Mouse (Mus musculus) lung, embryonic 14.5 days (tissue): ENCODE measurements at regions not wholly inside any gene's neighbourhood (a gene's known extent, or its start where the extent isn't known, plus 50 kb on each side); places are given as distances from the start of the nearest gene placed in this dataset.

ENCODE experiments used
- ATAC-seq: fragments of 200-750 bp; cut with Nextera tagmentation; 2 replicates; pipeline ENCODE4 v1.8.0; 2017; ENCODE audit warnings: mild to moderate bottlenecking, moderate TSS enrichment, moderate library complexity; ENCODE audit not compliant: insufficient read depth
- DNase-seq: peaks from one replicate; pipeline ENCODE4 v3.0.0-alpha.2; 2015
- H3K27ac ChIP-seq: fragments of 300-500 bp; sonication (generic); 2 replicates; pipeline ENCODE4 v1.5.1; 2014; ENCODE audit warnings: low read depth, mild to moderate bottlenecking, moderate library complexity
- H3K27me3 ChIP-seq: fragments of 300-500 bp; sonication (generic); 2 replicates; pipeline ENCODE4 v1.6.1; 2014; ENCODE audit warnings: low read length, control low read depth; ENCODE audit not compliant: insufficient read depth
- H3K36me3 ChIP-seq: fragments of 300-500 bp; sonication (generic); 2 replicates; pipeline ENCODE4 v1.6.1; 2014; ENCODE audit warnings: control low read depth; ENCODE audit not compliant: insufficient read depth
- H3K4me1 ChIP-seq: fragments of 300-500 bp; sonication (generic); 2 replicates; pipeline ENCODE4 v1.6.1; 2014; ENCODE audit warnings: antibody characterized with exemption, control low read depth; ENCODE audit not compliant: insufficient read depth
- H3K4me2 ChIP-seq: fragments of 300-500 bp; sonication (generic); 2 replicates; pipeline ENCODE4 v1.6.1; 2014; ENCODE audit warnings: mild to moderate bottlenecking
- H3K4me3 ChIP-seq: fragments of 300-500 bp; sonication (generic); 2 replicates; pipeline ENCODE4 v1.5.1; 2014; ENCODE audit warnings: low read depth, low read length
- H3K9ac ChIP-seq: fragments of 300-500 bp; sonication (generic); 2 replicates; pipeline ENCODE4 v1.6.1; 2014
- H3K9me3 ChIP-seq: fragments of 300-500 bp; sonication (generic); 2 replicates; pipeline ENCODE4 v1.6.1; 2016; ENCODE audit warnings: low read depth, low read length, control low read depth
- CTCF ChIP-seq: IDR thresholded peaks from 2 replicates; pipeline ENCODE4 v1.5.1; 2016; ENCODE audit warnings: antibody characterized with exemption, low read depth
- WGBS: fragments of 180-500 bp; shearing (Covaris S2); extraction: QIAGEN DNeasy Blood & Tissue Kit; methylation state at CpG from one replicate; pipeline ENCODE4 v1.1.7; 2014; 5-methylcytosine and 5-hydroxymethylcytosine counted together

DNA sequence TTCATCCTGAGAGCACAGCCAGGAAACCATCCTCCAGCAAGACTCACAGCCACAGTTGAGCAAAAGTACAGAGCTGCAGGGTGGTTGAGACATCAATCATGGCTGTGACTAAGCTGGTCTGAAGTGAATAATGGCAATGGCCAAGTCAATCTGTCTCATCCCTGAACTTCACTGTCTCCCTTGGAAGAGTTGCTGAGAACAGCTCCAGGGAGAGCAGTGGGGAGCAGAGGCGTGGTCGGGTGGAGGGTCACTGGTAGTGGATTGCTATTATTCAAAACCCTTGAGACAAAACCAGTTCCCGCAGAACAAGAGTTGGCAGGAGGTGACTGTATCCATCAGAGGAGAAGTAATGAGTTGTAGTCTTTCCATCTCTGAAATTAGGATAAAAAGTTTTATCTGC is 185.7 kb upstream of the Tmem72 start:
- 63% methylated on average over 3 of the region's 3 CpGs for WGBS
- H3K27ac ChIP-seq: no peak overlapping the region
- no peaks in the 10 kb centered on the region for H3K9me3 ChIP-seq
- H3K4me1 ChIP-seq: no peaks in the 10 kb centered on the region
- H3K36me3 ChIP-seq: no peaks in the 10 kb centered on the region
- ATAC-seq (no peak), DNase-seq (no peak)
- no peak overlapping the region for H3K4me3 ChIP-seq
- no peak for TF ChIP-seq CTCF
- no peak overlapping the region for H3K9ac ChIP-seq
- H3K27me3 ChIP-seq: no peaks in the 10 kb centered on the region
- H3K4me2 ChIP-seq: no peak overlapping the region

DNA sequence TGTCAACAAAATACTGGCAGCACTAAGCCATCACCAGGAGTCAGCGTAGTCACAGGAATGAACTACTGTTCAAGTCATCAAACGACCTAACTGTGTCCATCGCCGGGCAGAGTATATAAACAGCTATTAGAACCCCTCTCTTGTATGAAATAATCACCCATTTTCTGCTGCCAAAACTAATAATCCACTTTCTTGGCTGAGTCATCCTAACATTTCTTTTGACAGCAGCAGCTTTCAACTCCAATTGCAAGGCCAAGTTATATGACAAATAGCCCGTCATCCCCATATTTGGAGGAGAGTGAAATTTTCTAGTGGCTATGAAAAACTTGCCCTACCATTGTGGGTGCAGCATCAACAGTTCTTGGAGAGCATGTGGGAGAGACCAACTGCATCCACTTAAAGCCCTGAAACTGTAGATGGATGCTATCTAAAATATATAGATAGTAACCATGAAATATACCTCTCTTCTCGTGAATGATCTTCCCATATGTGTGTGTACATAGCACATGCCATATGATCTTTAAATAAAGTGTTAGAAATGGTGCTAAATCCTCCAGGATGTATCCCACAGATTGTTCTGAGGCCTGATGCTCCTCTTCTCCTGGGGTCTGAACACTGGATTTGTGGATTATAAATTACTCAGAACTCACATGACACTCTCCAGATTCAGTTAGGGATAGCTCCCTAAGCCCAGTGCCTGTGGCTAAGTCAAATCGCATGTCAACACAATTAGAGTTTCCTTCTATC is 189.9 kb upstream of the Tmem72 start:
- H3K4me2 ChIP-seq: no peak overlapping the region
- peak; percentile 29 for DNase-seq
- no peaks in the 10 kb centered on the region for H3K9me3 ChIP-seq
- WGBS: 59% methylated on average over 7 of the region's 7 CpGs
- no peaks in the 10 kb centered on the region for H3K36me3 ChIP-seq
- no peak overlapping the region for H3K4me3 ChIP-seq
- no peak overlapping the region for H3K9ac ChIP-seq
- H3K4me1 ChIP-seq: no peaks in the 10 kb centered on the region
- H3K27me3 ChIP-seq: no peaks in the 10 kb centered on the region
- TF ChIP-seq CTCF: no peak
- ATAC-seq: no peak
- H3K27ac ChIP-seq: no peak overlapping the region

DNA sequence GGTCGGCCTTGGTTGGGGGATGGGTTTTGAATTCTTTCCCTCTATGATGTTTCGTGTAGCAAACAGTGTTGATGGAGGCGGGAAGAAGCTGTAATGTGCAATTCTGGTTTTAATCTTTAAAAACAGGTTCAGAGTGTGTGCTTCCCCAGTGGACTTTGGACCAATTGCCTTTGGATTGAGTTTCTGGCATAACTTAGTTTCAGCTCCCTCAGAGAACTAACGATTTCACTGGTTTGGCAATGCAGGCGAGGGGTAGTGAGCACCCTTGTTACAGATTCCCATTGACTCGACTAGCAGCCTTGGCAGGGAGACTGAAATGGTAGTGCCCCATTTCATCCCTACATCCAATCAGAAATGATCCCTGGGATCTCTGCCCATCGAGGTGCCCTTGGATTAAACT is 193.9 kb upstream of the Tmem72 start:
- no peak for ATAC-seq
- no peak overlapping the region for H3K4me3 ChIP-seq
- TF ChIP-seq CTCF: no peak
- H3K4me2 ChIP-seq: no peak overlapping the region
- no peaks in the 10 kb centered on the region for H3K36me3 ChIP-seq
- H3K9ac ChIP-seq: no peak overlapping the region
- WGBS: 86% methylated on average over 7 of the region's 7 CpGs
- DNase-seq: no peak
- H3K4me1 ChIP-seq: no peaks in the 10 kb centered on the region
- H3K27me3 ChIP-seq: no peaks in the 10 kb centered on the region
- no peaks in the 10 kb centered on the region for H3K9me3 ChIP-seq
- H3K27ac ChIP-seq: no peak overlapping the region

DNA sequence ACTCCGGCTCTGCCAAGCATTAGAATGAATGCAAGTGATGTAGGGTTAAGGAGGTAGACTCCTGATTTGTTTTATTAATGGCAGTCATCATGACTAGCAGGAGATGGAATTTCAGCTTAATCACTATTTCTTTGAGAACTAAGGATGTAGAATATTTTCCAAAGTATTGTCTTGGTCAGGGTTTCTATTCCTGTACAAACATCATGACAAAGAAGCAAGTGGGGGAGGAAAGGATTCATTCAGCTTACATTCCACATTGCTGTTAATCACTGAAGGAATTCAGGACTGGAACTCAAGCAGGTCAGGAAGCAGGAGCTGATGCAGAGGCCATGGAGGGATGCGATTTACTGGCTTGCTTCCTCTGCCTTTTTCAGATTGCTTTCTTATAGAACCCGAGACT is 195.4 kb upstream of the Tmem72 start:
- WGBS: 64% methylated on average over 3 of the region's 3 CpGs
- no peak for ATAC-seq
- no peak for TF ChIP-seq CTCF

GRCm38 (mm10) chr6:116914073-116914472 is 197.4 kb upstream of the Tmem72 start:
- Histone ChIP-seq H3K4me1 (no peaks in the 10 kb centered on the region), H3K27me3 (no peaks in the 10 kb centered on the region), H3K9ac (no peak overlapping the region), H3K36me3 (no peaks in the 10 kb centered on the region), H3K27ac (no peak overlapping the region), H3K4me3 (no peak overlapping the region), H3K4me2 (no peak overlapping the region), H3K9me3 (no peaks in the 10 kb centered on the region)
- TF ChIP-seq CTCF: no peak
- no peak for ATAC-seq
- 42% methylated on average over 1 of the region's 1 CpGs for WGBS
- DNase-seq: no peak

More for the DNA sequence above, 195.4 kb upstream of the Tmem72 start:
- no peaks in the 10 kb centered on the region for H3K4me1 ChIP-seq
- H3K36me3 ChIP-seq: no peaks in the 10 kb centered on the region
- H3K27ac ChIP-seq: no peak overlapping the region
- no peaks in the 10 kb centered on the region for H3K9me3 ChIP-seq
- no peak overlapping the region for H3K4me2 ChIP-seq
- H3K9ac ChIP-seq: no peak overlapping the region
- DNase-seq: no peak
- H3K4me3 ChIP-seq: no peak overlapping the region
- no peaks in the 10 kb centered on the region for H3K27me3 ChIP-seq

DNA sequence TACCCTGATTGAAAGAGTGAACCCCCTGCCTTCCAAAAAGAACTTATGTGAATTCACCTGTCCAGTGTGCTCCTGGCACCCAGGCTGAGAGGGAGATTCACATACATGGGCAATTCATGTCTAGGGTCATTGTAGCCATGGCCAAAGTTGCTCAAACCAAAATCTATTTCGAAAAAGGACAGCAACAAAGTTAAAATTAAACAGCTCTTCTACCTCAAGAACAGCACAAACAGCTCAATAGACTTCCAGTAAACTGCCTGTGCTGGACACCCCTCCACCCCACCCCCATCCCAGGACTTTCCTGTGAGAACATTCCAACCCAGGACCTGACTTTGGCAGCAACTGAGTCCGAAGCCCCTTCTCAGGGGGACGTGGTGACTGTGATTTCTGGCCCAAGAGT is 218.3 kb upstream of the Tmem72 start:
- WGBS: 55% methylated on average over 3 of the region's 3 CpGs
- no peak for DNase-seq
- no peak for TF ChIP-seq CTCF

DNA sequence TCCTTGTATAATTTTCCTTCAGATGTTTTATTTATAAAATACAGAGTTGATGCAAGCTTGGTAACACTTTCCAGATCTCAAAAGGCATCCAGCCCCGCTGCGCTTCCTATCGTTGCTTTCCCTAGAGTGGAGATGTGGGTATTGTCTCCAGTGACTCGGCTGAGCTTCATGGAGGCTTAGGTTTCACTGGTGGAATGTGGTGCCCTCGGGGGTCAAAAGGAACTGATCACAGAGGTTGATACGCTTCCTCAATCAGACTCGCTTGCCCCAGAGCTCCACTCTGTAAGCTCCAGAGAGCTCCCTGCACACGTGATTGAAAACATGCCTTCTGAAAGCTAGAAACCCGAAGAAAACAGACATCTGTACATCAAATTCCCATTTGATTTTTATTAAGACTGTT is 224.9 kb upstream of the Tmem72 start:
- H3K4me3 ChIP-seq: no peak overlapping the region
- TF ChIP-seq CTCF: no peak
- H3K27ac ChIP-seq: no peak overlapping the region
- H3K4me1 ChIP-seq: no peaks in the 10 kb centered on the region
- no peaks in the 10 kb centered on the region for H3K36me3 ChIP-seq
- H3K27me3 ChIP-seq: no peaks in the 10 kb centered on the region
- no peak overlapping the region for H3K4me2 ChIP-seq
- 74% methylated on average over 9 of the region's 9 CpGs for WGBS
- H3K9ac ChIP-seq: no peak overlapping the region
- DNase-seq (no peak), ATAC-seq (no peak)
- no peaks in the 10 kb centered on the region for H3K9me3 ChIP-seq

More for the DNA sequence above, 218.3 kb upstream of the Tmem72 start:
- no peak overlapping the region for H3K27ac ChIP-seq
- no peaks in the 10 kb centered on the region for H3K27me3 ChIP-seq
- H3K9ac ChIP-seq: no peak overlapping the region
- no peak for ATAC-seq
- no peaks in the 10 kb centered on the region for H3K9me3 ChIP-seq
- no peak overlapping the region for H3K4me3 ChIP-seq
- no peaks in the 10 kb centered on the region for H3K36me3 ChIP-seq
- no peaks in the 10 kb centered on the region for H3K4me1 ChIP-seq
- no peak overlapping the region for H3K4me2 ChIP-seq

- Histone ChIP-seq H3K27ac (no peak overlapping the region), H3K4me1 (no peaks in the 10 kb centered on the region), H3K9me3 (no peaks in the 10 kb centered on the region), H3K9ac (no peak overlapping the region), H3K4me2 (no peak overlapping the region), H3K27me3 (no peaks in the 10 kb centered on the region), H3K36me3 (no peaks in the 10 kb centered on the region), H3K4me3 (no peak overlapping the region)
- ATAC-seq (peak; percentile 85), DNase-seq (peak; percentile 81)
- 45% methylated on average over 8 of the region's 8 CpGs for WGBS
- no peak for TF ChIP-seq CTCF
Observed at GRCm38 (mm10) chr6:116942696-116943095, 225.6 kb upstream of the Cxcl12 start.
